Mouse (Mus musculus): Measurements from ENCODE around the gene Plekhg3.

Plekhg3 gene

DNA sequence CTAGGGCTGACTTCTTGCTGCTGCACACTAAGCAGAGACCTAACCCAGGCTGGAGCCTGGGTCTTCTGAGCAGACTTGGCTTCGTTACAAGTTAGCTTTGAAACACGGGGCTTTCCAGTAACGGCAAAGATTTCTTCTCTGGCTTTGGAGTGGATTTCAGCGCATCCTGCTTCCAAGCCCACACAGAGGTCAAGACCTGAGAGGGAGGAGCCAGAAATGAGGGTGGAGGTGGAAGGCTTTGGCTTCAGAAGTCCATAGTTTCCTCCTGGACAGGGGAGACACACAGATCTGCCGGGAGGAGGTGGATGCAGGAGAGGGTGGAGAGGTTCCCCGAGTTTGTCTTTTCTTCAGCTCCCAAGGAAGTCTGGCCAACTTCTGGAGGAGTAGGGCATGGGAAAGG, 58.8 kb downstream of the Plekhg3 start:
- no peak for DNase-seq

DNA sequence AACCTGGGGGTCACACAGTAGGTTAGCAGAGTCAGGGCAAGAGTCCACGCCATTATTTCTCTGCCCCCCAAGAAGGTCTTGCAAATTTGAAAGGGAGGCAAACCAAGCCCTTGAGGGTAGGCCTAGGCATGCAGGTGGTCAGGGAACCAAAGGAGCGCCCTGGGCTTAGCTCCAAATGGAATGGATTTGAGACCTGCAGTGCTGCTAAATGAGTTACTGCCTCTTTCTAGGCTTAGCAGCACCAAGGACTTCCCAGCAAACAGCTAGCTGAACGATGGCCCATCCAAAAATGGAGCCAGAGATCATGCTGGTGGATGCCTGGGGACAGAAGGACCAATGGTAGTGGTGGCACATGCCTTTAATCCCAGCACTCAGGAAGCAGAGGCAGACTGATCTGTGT, 60.3 kb downstream of the Plekhg3 start:
- DNase-seq: no peak

DNA sequence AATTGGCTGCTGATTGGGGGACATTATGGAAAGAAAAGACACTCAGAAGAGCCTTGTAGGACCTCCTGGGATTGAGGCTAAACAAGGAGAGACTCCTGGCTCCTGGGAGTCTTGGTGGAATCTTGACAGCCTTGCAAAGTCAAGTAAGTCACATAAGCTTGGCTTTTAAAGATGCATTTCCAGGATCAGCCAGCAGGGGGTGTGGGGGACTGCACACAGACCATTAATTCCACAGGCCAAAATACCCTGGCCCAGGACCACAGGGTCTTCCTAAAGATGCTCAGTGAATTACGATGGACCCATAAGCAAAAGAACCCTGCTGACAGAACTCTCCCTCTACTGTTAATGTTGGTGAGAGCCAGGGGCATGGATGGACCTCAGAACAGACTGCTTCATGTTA, 61.5 kb downstream of the Plekhg3 start:
- peak; percentile 73 for DNase-seq

DNA sequence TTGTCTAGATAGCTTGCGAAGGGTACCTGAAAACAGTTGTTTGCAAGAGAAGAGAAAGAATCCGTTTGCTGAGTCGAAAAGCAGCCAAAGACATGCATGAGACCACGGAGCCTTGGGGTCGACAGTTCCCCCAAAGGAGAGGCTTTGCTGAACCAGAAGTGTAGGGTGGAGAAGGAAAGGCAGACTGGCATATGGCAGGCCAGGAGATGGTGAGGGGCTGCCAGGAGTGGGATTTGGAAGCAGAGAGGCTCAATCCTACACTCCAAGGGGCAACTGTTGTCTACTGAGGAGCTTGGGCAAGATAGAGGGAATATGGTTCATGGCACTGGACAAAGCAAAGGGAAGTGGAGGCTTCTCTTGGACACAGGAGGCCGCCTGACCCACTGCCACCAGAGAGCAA, 62.6 kb downstream of the Plekhg3 start:
- DNase-seq: no peak

DNA sequence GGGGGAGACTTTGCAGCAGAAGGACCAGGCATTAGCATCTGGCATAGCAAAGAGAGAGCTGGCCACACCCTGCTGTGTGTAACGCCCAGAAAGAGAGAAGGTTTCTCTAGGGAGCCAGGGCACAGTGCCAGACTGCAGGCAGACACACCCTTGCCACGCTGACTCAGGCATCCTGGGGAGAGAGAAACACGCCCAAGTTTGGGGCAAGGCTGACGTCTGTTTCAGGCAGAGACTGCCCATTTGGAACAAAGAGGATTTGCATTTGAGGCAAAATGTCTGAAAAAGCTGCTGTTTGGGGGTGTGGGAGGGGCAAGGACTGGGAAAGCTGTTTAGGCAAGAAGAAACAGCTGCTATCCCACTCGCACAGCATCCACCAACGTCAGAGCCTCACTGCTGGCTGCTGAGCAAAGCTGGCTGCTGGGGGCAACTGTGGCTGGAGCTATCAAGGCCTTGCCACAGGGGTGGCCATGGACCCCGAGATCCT, 63.2 kb downstream of the Plekhg3 start:
- peak; percentile 63 to 71 for DNase-seq

DNA sequence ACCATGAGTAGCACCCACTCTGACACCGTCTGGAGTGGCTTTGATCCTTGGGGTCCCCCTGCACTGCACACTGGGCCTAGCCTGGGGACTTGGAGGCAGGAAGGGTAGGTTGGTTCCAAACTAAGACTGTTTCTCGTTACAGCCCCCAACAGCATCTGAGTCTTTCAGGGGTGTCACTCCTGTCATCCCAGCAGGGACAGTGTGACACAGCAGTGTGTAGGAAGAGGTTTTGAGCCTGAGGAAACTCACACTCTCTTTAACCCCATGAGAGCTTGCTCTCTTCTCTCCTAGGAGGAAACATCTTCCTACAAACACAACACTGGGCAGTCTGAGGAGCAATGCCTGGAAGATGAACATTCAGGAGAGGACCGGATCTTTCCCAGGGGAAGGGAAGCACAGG, 63.9 kb downstream of the Plekhg3 start:
- no peak for DNase-seq

DNA sequence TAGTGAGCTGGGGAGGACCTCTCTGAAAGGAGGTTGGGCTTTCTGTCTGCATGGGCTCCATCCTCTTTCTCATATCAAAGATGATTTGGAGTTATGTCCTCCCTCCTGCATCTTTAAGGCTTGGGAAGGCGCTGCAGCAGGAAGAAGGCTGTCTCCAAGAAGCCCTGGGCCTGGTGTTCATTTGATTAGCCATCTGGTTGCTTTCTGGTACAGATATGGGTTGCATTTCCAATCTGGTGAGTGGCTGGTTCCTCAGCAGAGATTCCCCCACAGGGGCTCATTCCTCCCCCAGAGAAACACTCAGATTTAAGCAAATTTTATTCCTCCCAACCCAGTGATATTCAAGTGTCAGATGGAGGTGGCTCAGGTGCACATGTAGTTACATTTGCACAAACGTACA, 65.1 kb downstream of the Plekhg3 start:
- no peak for DNase-seq

DNA sequence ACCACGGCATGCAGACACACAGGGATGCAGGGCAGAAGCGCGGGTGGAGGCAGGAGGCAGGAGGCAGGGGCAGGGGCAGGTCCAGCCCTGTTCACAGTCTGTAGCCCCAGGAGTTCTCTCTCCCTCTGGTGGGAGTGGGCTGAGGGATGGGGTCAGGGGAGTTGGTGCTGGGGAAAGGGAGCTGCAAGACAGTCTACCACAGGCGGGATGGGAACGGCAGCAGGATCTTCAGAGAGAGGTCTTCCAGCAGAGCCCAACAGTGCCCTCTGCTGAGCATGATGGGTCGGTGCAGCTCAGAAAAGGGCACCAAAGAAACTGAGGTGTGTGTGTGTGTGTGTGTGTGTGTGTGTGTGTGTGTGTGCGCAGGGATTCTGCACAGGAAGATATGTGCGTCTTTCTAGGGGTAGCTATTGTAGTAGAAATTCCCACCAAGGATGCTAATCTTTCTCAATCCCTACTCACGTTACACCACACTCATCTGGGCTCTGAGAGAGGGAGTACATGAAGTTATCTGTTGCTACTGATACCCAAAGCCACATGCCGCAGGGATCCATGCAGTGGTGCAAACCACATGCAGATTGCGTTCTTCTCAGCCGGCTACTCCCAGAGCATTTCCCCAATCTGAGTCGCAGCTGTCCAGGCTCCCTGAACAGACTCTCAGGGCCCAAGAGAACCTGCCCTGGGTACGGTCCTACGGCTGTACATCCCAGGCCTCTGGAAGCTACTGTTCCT, 65.8 kb downstream of the Plekhg3 start:
- DNase-seq: peak; percentile 76 to 77

DNA sequence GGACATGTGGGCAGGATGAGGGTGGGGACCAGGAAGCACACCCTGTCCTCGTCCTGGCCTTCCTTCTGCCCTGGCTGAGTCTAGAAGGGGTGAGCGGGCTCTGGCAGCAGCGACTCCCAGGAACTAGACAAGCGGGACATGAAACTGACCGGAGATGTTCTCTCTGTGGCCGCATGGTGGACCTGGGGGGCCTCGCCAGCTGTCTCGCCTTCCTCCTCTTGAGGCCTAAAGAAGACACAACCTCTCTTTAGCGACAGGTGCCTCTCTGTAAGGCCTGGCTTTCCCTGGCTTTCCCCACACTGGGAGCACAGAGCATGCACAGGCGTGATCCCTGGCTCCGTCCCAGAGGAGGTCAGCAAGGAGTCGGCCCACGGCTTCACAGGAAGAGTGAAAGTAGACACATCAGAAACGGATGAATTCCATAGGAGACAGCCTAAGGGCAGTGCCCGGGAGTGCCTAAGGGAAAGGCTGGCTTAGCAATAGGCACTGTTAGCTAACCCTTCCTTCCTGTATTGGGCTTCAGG, 66.9 kb downstream of the Plekhg3 start:
- no peak for DNase-seq

DNA sequence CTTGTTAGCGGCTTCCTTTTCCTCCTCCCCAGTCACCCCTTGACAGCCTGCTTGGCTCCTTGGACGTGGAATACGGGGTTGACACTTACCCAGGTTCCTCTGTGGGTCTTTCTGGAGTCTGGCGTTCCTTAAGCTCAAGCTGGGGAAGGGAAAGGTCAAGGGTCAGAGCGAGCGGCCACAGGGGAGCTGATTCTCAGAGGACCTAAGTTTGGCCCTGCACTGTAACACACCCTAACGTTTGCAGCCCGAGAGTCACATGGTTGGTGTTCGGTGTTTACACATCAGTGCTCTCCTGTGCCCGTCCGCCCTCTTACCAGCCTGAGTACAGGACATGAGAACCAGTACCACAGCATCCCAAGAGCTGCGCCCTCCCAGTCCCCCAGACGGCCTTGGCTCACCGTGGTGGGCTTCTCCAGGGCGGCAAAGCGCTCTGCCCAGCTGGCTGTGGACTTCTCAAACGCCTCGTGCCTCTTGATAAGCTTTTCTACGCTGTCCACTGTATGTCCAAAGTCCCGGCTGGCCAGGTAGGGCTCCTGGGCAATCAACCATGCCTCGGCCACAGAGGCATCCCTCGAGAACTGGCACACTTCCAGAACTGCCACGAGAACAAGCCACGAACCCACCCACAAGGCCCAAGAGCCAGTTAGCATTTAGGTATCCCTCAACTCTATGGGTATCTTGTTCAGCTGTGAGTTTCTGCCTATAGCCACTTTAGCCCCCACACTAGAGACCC, 67.7 kb downstream of the Plekhg3 start:
- no peak for DNase-seq

DNA sequence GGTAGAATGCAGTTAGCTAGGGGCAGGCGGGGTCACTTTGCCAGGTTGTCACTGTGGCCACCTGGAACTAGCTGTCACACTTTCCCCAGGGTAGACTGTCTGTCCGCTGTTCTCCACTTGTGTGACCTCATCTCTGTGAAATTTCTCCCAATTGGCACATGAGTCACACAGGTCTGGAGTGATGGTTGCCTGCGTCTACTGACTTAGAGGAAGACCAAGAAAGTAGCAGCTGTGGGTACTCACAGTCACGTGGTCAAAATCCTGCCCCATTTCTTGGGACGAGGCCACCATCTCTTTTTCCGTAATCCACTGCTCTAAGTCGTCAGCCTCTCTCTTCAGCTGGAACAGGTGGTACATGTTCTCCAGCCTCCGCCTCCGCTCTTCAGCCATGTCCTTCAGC, 73.1 kb downstream of the Plekhg3 start:
- no peak for DNase-seq

DNA sequence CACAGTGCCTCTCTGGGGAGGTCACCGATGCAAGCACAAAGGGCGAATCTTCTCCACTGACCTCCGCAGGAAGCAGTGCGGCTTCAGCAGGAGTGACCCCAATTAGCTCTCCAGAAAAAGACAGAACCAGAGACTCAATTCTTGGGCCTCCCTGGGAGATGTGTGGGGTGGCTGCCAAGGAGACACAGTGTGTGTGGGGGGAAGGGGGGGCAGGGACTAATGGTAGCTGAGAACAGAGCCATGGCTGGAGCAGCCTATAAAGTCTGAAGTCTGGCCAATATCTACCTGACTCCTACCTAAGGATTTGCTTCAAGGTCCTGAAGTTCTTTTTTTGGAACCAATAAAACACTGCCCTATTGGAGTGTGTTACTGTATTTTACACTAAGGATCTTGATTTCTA, 73.9 kb downstream of the Plekhg3 start:
- no peak for DNase-seq

DNA sequence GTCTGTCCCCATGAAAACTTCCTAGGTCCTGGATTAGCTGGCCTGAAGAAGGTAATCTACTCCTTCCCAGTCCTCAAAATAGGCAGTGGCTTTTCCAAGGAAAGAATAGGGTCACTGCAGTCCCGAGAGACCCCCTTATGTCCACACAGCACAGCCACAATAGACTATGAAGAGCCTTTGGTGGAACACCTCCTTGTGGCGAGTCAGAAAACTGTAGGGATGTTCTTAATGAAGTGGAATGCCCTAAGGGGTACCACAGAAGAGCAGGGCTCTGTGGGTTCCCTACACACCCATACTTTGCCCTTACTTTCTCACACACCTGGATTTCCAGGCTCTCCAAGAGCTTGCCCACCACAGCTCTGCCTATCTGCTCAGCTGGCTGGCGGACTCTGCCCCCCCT, 75.1 kb downstream of the Plekhg3 start:
- no peak for DNase-seq

DNA sequence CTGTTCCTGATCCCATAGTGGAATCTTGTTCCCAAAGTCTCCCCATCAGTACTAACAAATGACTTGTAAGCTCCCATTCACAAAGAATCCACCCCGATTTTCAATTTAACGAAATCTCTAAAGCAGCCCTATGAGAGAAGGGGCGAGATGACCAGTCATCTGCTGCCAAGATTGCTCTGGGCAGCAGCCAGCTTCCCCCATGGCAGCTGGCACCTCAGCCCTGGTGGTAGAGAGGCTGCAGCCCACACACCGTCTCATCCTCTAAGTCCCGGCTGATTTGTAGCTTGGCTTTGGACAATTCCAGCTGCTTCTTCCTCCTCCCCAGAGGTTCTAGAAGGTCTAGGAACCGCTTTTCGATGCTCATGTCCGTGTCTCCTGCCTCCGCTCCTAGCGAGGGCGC, 77.5 kb downstream of the Plekhg3 start:
- no peak for DNase-seq

DNA sequence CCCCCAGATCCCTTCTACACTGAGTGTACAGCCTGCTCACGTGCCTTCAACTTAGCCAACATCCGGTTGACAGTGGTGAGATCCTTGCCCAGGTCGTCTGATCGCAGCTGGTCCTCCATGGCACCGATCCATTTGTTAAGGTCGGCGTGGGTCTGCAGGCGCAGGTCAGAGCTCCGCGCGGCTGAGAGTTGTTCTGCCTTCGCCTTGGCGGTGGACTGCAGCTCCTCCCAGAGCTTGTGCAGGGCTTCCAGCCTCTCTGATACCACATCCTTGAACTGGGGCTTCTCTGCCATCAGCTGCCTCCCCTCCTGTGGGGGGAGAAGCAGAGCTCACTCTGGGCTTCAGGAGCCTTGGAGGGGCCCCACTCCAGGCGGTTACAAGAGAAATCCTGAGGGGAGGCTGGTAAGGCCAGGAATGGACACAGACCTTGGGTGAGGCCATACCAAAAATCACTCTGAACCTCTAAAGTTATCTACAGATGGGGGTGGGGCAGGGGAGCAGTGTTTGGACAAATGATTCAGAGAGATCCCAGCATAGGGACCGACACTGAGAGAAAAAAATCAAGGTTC, 78.4 kb downstream of the Plekhg3 start:
- no peak for DNase-seq

DNA sequence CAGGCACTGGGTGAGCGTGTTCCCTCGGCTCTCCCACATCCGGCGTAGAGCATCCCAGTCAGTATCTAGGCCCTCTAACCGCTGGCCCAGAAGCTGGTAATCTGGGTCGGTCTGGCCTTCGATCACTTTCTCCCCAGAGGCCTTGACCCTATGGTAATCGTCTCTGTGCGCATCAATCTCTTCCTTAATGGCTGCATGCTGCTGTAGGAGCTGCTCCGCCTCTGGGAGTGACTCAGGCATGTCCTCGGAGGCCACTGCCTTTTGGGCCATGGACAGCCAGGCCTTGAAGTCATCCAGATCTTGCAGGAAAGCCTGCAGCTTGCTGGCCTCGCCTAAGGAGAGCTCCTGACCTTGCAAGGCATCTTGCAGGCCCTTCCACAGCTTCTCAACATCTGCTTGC, 81.9 kb downstream of the Plekhg3 start:
- no peak for DNase-seq

DNA sequence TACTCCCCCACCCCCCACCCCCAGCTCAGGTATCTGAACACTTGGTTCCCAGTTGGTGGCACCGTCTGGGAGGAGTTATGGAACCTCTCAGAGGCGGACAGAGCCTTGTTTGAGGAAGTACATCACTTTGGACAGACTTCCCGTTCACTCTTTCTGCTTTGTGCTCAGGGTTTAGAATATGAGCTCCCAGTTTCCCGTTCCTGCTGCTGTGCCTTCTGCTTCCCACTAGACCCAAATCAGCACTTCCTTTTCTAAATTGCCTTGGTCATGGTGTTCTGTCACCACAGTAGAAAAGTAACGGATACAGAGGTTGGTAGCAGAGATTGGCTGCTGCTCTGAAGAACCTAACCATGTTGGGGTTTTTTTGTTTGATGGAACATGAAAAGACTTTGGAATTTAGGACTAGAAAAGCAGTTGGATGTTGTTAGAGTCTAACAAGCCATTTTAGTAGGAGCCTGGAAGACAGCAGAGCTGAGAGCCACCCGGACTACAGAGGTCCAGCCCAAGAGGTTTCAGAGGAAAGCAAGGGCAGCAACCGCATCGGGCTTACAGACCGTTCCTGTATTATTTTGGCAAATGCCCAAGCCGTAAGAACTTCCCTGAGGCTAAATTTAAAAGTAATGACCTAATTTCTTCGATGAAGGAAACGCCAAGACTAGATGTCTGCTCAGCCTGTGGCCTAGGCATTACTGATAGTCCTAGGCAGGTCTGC, 84.3 kb downstream of the Plekhg3 start:
- no peak for DNase-seq

DNA sequence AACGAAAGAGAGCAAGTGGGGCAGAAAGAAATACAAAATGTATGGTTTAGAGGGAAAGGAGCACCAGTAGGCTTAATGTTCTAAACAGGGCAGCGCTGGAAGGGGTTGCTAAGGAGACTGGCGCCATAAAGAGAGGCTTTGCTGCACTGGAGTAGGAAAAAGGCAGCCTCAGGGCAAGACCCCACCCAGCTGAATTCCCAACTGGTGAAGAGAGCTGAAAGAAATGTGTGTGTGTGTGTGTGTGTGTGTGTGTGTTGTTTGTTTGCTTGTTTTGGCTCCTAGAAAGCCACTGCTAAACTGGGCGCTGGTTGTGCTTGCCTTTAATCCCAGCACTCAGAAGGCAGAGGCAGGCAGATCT, 84.9 kb downstream of the Plekhg3 start:
- DNase-seq: no peak

DNA sequence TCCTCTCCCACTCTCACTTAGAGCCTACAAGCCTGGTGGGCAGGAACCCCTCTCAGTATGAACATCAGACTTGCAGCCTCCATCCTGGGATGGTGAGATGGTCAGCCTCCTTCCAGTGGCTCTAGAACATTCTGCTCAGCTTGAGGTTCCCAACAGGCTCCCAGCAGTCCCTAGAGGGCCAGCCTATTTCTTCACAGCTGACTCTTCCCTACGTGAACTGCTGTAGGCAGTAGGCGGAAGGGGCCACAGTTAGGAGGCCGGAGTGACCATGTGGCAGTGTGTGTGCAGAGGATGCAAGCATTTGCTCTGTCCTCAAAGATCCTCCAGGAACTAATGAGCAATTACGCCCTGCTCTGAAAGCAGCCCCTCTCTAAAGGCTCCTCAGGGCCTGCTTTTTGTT, 87.5 kb downstream of the Plekhg3 start:
- no peak for DNase-seq

DNA sequence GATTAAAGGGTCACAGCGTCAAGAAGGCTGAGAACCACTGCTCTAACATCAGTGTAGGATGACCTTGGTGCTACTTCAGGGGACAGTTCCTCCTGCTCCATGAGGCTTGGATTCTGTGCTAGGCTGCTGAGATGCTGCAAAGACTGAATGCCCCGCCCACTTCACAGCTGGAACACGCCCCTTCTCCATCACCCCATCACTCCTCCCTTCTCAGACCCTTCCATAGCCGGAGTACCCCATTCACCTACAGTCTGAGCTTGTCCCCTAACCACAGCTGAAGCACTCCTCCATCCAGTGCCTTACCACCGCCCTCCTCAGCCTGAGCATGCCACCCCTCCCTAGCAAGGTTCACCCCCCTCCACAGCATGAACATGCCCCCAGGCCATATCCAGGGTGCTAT, 89.2 kb downstream of the Plekhg3 start:
- no peak for DNase-seq

DNA sequence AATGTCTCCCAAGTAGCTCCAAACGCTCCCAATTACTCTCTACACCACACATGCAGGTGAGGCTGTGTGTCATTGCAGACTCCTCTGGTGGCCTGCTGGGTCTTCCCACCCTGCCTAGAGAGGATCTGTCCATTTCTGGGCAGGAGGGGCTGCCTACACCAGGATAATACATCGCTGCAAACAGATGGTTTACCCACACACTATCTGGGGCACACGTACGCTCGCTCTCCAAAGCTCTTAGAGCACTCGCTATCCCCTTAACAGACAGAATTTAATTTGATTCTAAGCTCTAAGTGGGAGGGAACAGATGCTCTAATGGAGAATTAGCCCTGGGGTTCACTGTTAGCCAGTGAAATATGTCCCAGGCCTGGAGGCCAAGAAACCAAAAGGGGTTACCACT, 92.7 kb downstream of the Plekhg3 start:
- no peak for DNase-seq

Data from B cell, adult 2 months (primary cell).